Mouse (Mus musculus): Measurements from ENCODE around the gene Dnajb9. TPM values are rescaled to one million over a fixed set of nuclear protein-coding genes. Genes with fewer than 3 reads are reported as not detected.
A peak's percentile ranks its signal among the peaks of the same experiment; 100 is the strongest.
"Not testable (repeated sequence)": the region's sequence is repeated elsewhere in the genome, so short reads cannot be mapped to it uniquely, and the experiment has no call there.

The Dnajb9 gene
- polyA plus RNA-seq, 2 experiments: 13.9 to 29.7 TPM

- H3K27ac ChIP-seq (replicated peaks; ENCODE audit: low read depth, low read length): no peak overlapping the region
- no peak for ATAC-seq (ENCODE audit: low FRiP score, low read depth)
- 75% methylated on average over 3 of the region's 3 CpGs for WGBS
Measured at GRCm38 (mm10) chr12:44224650-44225049, 14.5 kb upstream of the Dnajb9 start.

GRCm38 (mm10) chr12:44223044-44223443 lies 12.9 kb upstream of the Dnajb9 start:
- H3K4me1 ChIP-seq (ENCODE audit: control insufficient read depth, insufficient read depth, low read length): no peaks in the 10 kb centered on the region
- 67% methylated on average over 3 of the region's 3 CpGs for WGBS
- no peaks in the 10 kb centered on the region for H3K36me3 ChIP-seq (ENCODE audit: control insufficient read depth, insufficient read depth, low read length)
- peaks cover 6% of the 10 kb centered on the region; the same call in 1 of the 2 replicates for H3K27me3 ChIP-seq (ENCODE audit: control insufficient read depth, insufficient read depth, low read length)
- ATAC-seq (ENCODE audit: low FRiP score, low read depth): no peak
- H3K27ac ChIP-seq (replicated peaks; ENCODE audit: low read depth, low read length): no peak overlapping the region
- H3K4me2 ChIP-seq (replicated peaks; ENCODE audit: low read depth, low read length, severe bottlenecking): no peak overlapping the region
- TF ChIP-seq POLR2A (IDR thresholded peaks at IDR 0.05; ENCODE audit: borderline replicate concordance, extremely low read depth, insufficient read depth, insufficient read length): no peak
- no peaks in the 10 kb centered on the region for H3K9me3 ChIP-seq (ENCODE audit: control insufficient read depth, low read length)
- H3K9ac ChIP-seq (ENCODE audit: low read depth, low read length, severe bottlenecking): no peak overlapping the region
- no peak overlapping the region for H3K4me3 ChIP-seq (replicated peaks; ENCODE audit: low read length)
- DNase-seq (ENCODE audit: low spot score): no peak

More at GRCm38 (mm10) chr12:44224650-44225049, 14.5 kb upstream of the Dnajb9 start:
- Histone ChIP-seq H3K4me2 (replicated peaks; ENCODE audit: low read depth, low read length, severe bottlenecking) (no peak overlapping the region), H3K9me3 (ENCODE audit: control insufficient read depth, low read length) (no peaks in the 10 kb centered on the region), H3K4me3 (replicated peaks; ENCODE audit: low read length) (no peak overlapping the region), H3K27me3 (ENCODE audit: control insufficient read depth, insufficient read depth, low read length) (peaks cover 6% of the 10 kb centered on the region; the same call in 1 of the 2 replicates), H3K36me3 (ENCODE audit: control insufficient read depth, insufficient read depth, low read length) (no peaks in the 10 kb centered on the region), H3K4me1 (ENCODE audit: control insufficient read depth, insufficient read depth, low read length) (no peaks in the 10 kb centered on the region), H3K9ac (ENCODE audit: low read depth, low read length, severe bottlenecking) (no peak overlapping the region)
- DNase-seq (ENCODE audit: low spot score): no peak
- TF ChIP-seq POLR2A (IDR thresholded peaks at IDR 0.05; ENCODE audit: borderline replicate concordance, extremely low read depth, insufficient read depth, insufficient read length): no peak

- ATAC-seq (ENCODE audit: low FRiP score, low read depth) (no peak), DNase-seq (ENCODE audit: low spot score) (no peak)
- Histone ChIP-seq H3K4me3 (replicated peaks; ENCODE audit: low read length) (peak overlapping the region; percentile 58), H3K9ac (ENCODE audit: low read depth, low read length, severe bottlenecking) (peak overlapping the region; percentile 64), H3K9me3 (ENCODE audit: control insufficient read depth, low read length) (no peaks in the 10 kb centered on the region), H3K4me1 (ENCODE audit: control insufficient read depth, insufficient read depth, low read length) (no peaks in the 10 kb centered on the region), H3K27ac (replicated peaks; ENCODE audit: low read depth, low read length) (no peak overlapping the region), H3K27me3 (ENCODE audit: control insufficient read depth, insufficient read depth, low read length) (peaks cover 6% of the 10 kb centered on the region; the same call in 1 of the 2 replicates), H3K36me3 (ENCODE audit: control insufficient read depth, insufficient read depth, low read length) (no peaks in the 10 kb centered on the region), H3K4me2 (replicated peaks; ENCODE audit: low read depth, low read length, severe bottlenecking) (peak overlapping the region; percentile 83)
- no peak for TF ChIP-seq POLR2A (IDR thresholded peaks at IDR 0.05; ENCODE audit: borderline replicate concordance, extremely low read depth, insufficient read depth, insufficient read length)
- WGBS: 4% methylated on average over 68 of the region's 89 CpGs
Measured at GRCm38 (mm10) chr12:44221651-44222356, 11.7 kb upstream of the Dnajb9 start.

- Histone ChIP-seq H3K4me3 (replicated peaks; ENCODE audit: low read length) (peak within 1 kb of the TSS; percentile 58), H3K4me2 (replicated peaks; ENCODE audit: low read depth, low read length, severe bottlenecking) (peak within 1 kb of the TSS; percentile 83), H3K9ac (ENCODE audit: low read depth, low read length, severe bottlenecking) (peak within 1 kb of the TSS; percentile 64)
- not testable (repeated sequence) for H3K27me3 ChIP-seq (ENCODE audit: control insufficient read depth, insufficient read depth, low read length); H3K36me3 ChIP-seq (ENCODE audit: control insufficient read depth, insufficient read depth, low read length); H3K9me3 ChIP-seq (ENCODE audit: control insufficient read depth, low read length); H3K27ac ChIP-seq (replicated peaks; ENCODE audit: low read depth, low read length); ATAC-seq (ENCODE audit: low FRiP score, low read depth); H3K4me1 ChIP-seq (ENCODE audit: control insufficient read depth, insufficient read depth, low read length); DNase-seq (ENCODE audit: low spot score)
- 77% methylated on average over 2 of the region's 2 CpGs for WGBS
Measured at GRCm38 (mm10) chr12:44221070-44221469, 10.9 kb upstream of the Dnajb9 start, which contains the start of gene Pnpla8. TSS of gene Pnpla8 (plus strand) at chr12:44221370.

DNA sequence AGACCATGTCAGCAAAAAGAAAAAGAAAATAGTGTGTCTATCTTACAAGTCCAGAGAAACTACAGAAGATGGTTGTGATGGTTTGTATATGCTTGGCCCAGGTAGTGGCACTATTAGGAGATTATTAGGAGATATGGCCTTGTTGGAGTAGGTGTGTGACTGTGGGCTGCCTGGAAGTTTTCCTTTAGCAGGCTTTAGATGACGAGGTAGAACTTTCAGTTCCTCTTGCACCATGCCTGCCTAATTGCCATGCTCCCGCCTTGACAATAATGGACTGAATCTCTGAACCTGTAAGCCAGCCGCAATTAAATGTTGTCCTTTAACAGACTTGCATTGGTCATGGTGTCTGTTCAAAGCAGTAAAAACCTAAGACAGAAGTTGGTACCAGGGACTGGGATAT lies 1.4 kb upstream of the Dnajb9 start:
- no peak overlapping the region for H3K4me3 ChIP-seq (replicated peaks; ENCODE audit: low read length)
- no peaks in the 10 kb centered on the region for H3K36me3 ChIP-seq (ENCODE audit: control insufficient read depth, insufficient read depth, low read length)
- H3K27ac ChIP-seq (replicated peaks; ENCODE audit: low read depth, low read length): no peak overlapping the region
- H3K27me3 ChIP-seq (ENCODE audit: control insufficient read depth, insufficient read depth, low read length): no peaks in the 10 kb centered on the region
- H3K4me2 ChIP-seq (replicated peaks; ENCODE audit: low read depth, low read length, severe bottlenecking): no peak overlapping the region
- H3K9me3 ChIP-seq (ENCODE audit: control insufficient read depth, low read length): no peaks in the 10 kb centered on the region
- no peak for TF ChIP-seq POLR2A (IDR thresholded peaks at IDR 0.05; ENCODE audit: borderline replicate concordance, extremely low read depth, insufficient read depth, insufficient read length)
- H3K4me1 ChIP-seq (ENCODE audit: control insufficient read depth, insufficient read depth, low read length): peaks cover 4% of the 10 kb centered on the region
- DNase-seq (ENCODE audit: low spot score) (no peak), ATAC-seq (ENCODE audit: low FRiP score, low read depth) (no peak)
- H3K9ac ChIP-seq (ENCODE audit: low read depth, low read length, severe bottlenecking): no peak overlapping the region
- WGBS: 100% methylated on average over 3 of the region's 3 CpGs

Measured in limb, embryonic 14.5 days (tissue).